Mouse (Mus musculus) liver, postnatal 0 days (tissue): ENCODE results near the gene 4933405O20Rik.

ENCODE experiments used
- CTCF ChIP-seq: sonication (generic); IDR thresholded peaks from 2 replicates; pipeline ENCODE4 v1.5.1; 2016; ENCODE audit warnings: antibody characterized with exemption, low read depth
- EP300 ChIP-seq: IDR thresholded peaks from 2 replicates; pipeline ENCODE4 v1.6.1; 2016; ENCODE audit warnings: antibody characterized with exemption, low read depth, mild to moderate bottlenecking

- no peak for TF ChIP-seq CTCF
- TF ChIP-seq EP300, result no peak
Measured at GRCm38 (mm10) chr7:50588642-50589424, 10.2 kb upstream of the 4933405O20Rik start.
